Mouse (Mus musculus) megakaryocyte, embryonic 14.5 days (primary cell): Measurements from ENCODE around the gene Cox8c.

Experiments
- FLI1 ChIP-seq: IDR thresholded peaks from 2 replicates; pipeline ENCODE4 v1.6.1; 2012; ENCODE audit warnings: low read length, inconsistent platforms, mixed read lengths
- GATA1 ChIP-seq: IDR thresholded peaks from 3 replicates; pipeline ENCODE4 v1.6.1; 2012; ENCODE audit warnings: mixed read lengths, low read length, inconsistent platforms, borderline replicate concordance

- no peak for TF ChIP-seq GATA1
- TF ChIP-seq FLI1 = no peak
Observed at GRCm38 (mm10) chr12:102869802-102870201, 29.3 kb upstream of the Cox8c start.
